Mouse (Mus musculus): Measurements from ENCODE around the gene Lsamp. TPM values are rescaled to one million over a fixed set of nuclear protein-coding genes. Genes with fewer than 3 reads are reported as not detected.

Lsamp gene
- total and polyA plus RNA-seq, 2 experiments = 0.07 to 0.37 TPM

DNA sequence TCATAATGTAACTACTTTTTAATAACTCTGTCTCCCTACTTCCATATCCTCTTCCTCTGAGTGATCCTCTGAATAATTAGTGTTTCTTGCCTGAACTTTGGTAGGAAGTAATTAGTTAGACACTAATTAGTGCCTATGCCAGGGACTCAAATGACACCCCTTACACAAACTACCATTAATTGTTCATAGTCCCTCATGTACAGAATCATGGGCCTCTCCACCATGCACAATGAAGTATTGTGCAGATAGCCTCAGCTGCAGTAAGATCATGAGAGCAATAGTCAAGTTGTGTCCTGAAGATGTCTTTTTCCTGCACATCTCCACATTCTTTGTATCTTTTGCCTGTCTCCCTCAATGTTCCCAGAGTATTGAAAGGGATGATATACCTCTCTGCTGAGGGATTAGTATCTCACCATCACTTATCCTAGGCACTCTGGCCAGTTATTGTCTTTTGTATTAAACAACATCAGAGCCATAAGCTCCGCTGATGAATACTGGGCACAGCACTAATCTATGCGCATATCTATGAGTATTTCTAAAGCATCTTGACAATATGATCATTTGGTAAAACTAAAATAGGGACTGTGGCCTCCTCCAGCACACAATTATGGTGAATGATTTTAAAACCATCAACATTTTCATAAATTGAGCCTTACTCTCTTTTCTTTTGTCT is 1292.0 kb downstream of the Lsamp start:
- Histone ChIP-seq H3K79me2 (ENCODE audit: control insufficient read depth, insufficient read depth, low read length) (no peaks in the 10 kb centered on the region), H3K27me3 (ENCODE audit: control insufficient read depth, insufficient read depth, low read length) (no peaks in the 10 kb centered on the region), H3K4me3 (ENCODE audit: insufficient read depth, low read depth, low read length) (no peak overlapping the region), H3K36me3 (ENCODE audit: control insufficient read depth, insufficient read depth, low read length) (no peaks in the 10 kb centered on the region), H3K4me1 (ENCODE audit: control insufficient read depth, insufficient read depth, low read length) (no peaks in the 10 kb centered on the region), H3K27ac (replicated peaks; ENCODE audit: insufficient read depth, low read depth, low read length) (no peak overlapping the region), H3K9ac (ENCODE audit: low read depth, low read length) (no peak overlapping the region)
- DNase-seq (ENCODE audit: extremely low read depth, low read depth, low spot score) = no peak
- WGBS = 92% methylated on average over 2 of the region's 2 CpGs
- TF ChIP-seq POLR2A (IDR thresholded peaks at IDR 0.05; ENCODE audit: extremely low read depth, insufficient read depth, low read length) (no peak), CTCF (IDR thresholded peaks at IDR 0.05; ENCODE audit: low read depth, low read length) (no peak)

DNA sequence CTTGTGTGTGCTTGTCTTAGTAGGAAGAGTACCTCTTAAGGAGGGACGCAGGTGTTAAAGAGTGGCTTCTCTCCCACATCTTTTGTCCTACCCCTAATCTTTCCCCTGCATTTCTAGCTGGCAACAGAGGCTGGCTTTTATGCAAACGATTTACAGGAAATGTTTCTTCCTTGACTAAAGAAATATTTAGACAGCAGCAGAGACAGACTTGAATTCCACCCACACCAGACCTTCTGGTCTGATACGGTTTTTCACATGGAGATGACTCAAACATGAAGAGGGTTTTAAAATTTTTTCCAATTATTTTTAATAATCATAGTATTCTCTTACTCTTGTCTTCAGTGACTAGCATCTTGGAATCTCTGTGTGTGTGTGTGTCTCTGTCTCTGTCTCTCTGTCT is 1333.8 kb downstream of the Lsamp start:
- Histone ChIP-seq H3K9ac (ENCODE audit: low read depth, low read length) (no peak overlapping the region), H3K36me3 (ENCODE audit: control insufficient read depth, insufficient read depth, low read length) (no peaks in the 10 kb centered on the region), H3K4me1 (ENCODE audit: control insufficient read depth, insufficient read depth, low read length) (no peaks in the 10 kb centered on the region), H3K27ac (replicated peaks; ENCODE audit: insufficient read depth, low read depth, low read length) (no peak overlapping the region), H3K4me3 (ENCODE audit: insufficient read depth, low read depth, low read length) (no peak overlapping the region), H3K27me3 (ENCODE audit: control insufficient read depth, insufficient read depth, low read length) (no peaks in the 10 kb centered on the region), H3K79me2 (ENCODE audit: control insufficient read depth, insufficient read depth, low read length) (no peaks in the 10 kb centered on the region)
- DNase-seq (ENCODE audit: extremely low read depth, low read depth, low spot score) = no peak
- TF ChIP-seq CTCF (IDR thresholded peaks at IDR 0.05; ENCODE audit: low read depth, low read length) (no peak), POLR2A (IDR thresholded peaks at IDR 0.05; ENCODE audit: extremely low read depth, insufficient read depth, low read length) (no peak)
- 67% methylated on average over 3 of the region's 3 CpGs for WGBS

DNA sequence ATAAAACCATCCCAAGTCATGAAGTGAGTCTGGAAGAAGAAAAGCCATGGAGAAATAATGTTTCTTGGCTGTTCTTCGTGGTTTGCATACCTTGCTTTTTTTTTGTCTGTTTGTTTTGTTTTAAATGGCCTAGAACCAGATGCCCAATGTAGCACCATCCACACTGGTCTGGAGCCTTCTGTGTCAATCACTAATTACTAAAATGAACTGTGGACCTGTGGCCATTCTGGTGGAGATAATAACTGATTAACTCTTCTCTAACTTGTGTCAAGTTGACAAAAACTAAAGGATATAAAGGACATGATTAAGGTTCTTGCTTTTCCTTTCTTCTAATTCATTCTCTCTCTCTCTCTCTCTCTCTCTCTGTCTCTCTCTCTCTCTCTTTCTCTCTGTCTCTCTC is 1359.3 kb downstream of the Lsamp start:
- no peaks in the 10 kb centered on the region for H3K36me3 ChIP-seq (ENCODE audit: control insufficient read depth, insufficient read depth, low read length)
- H3K4me3 ChIP-seq (ENCODE audit: insufficient read depth, low read depth, low read length) = no peak overlapping the region
- H3K79me2 ChIP-seq (ENCODE audit: control insufficient read depth, insufficient read depth, low read length) = no peaks in the 10 kb centered on the region
- H3K27me3 ChIP-seq (ENCODE audit: control insufficient read depth, insufficient read depth, low read length) = no peaks in the 10 kb centered on the region
- WGBS = 86% methylated on average over 1 of the region's 1 CpGs
- no peak for TF ChIP-seq CTCF (IDR thresholded peaks at IDR 0.05; ENCODE audit: low read depth, low read length)
- no peak for TF ChIP-seq POLR2A (IDR thresholded peaks at IDR 0.05; ENCODE audit: extremely low read depth, insufficient read depth, low read length)
- H3K9ac ChIP-seq (ENCODE audit: low read depth, low read length) = no peak overlapping the region
- H3K4me1 ChIP-seq (ENCODE audit: control insufficient read depth, insufficient read depth, low read length) = no peaks in the 10 kb centered on the region
- no peak overlapping the region for H3K27ac ChIP-seq (replicated peaks; ENCODE audit: insufficient read depth, low read depth, low read length)
- no peak for DNase-seq (ENCODE audit: extremely low read depth, low read depth, low spot score)

DNA sequence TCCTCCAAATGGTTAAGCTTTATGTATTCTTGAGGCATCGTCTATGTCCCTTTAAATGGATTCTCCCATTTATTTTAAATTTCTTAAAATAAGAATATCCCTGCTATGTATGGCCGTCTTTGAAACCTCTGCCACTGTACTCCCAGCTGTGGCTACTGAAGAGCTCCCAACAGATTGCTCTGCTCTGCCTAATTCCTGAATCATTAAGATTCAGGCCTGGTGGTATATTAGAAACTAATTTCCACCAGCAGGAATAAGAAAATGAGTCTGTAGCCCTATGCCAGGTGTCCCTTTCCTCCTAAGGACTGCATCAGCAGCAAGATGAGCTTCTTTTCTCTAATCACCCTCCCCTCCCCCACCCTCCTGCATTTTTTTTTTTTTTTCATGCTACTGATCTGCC is 1381.0 kb downstream of the Lsamp start:
- no peaks in the 10 kb centered on the region for H3K27me3 ChIP-seq (ENCODE audit: control insufficient read depth, insufficient read depth, low read length)
- no peaks in the 10 kb centered on the region for H3K36me3 ChIP-seq (ENCODE audit: control insufficient read depth, insufficient read depth, low read length)
- TF ChIP-seq CTCF (IDR thresholded peaks at IDR 0.05; ENCODE audit: low read depth, low read length) (no peak), POLR2A (IDR thresholded peaks at IDR 0.05; ENCODE audit: extremely low read depth, insufficient read depth, low read length) (no peak)
- H3K79me2 ChIP-seq (ENCODE audit: control insufficient read depth, insufficient read depth, low read length) = no peaks in the 10 kb centered on the region
- no peak for DNase-seq (ENCODE audit: extremely low read depth, low read depth, low spot score)
- H3K27ac ChIP-seq (replicated peaks; ENCODE audit: insufficient read depth, low read depth, low read length) = no peak overlapping the region
- WGBS = 80% methylated on average over 2 of the region's 2 CpGs
- no peak overlapping the region for H3K4me3 ChIP-seq (ENCODE audit: insufficient read depth, low read depth, low read length)
- H3K9ac ChIP-seq (ENCODE audit: low read depth, low read length) = no peak overlapping the region
- H3K4me1 ChIP-seq (ENCODE audit: control insufficient read depth, insufficient read depth, low read length) = no peaks in the 10 kb centered on the region

DNA sequence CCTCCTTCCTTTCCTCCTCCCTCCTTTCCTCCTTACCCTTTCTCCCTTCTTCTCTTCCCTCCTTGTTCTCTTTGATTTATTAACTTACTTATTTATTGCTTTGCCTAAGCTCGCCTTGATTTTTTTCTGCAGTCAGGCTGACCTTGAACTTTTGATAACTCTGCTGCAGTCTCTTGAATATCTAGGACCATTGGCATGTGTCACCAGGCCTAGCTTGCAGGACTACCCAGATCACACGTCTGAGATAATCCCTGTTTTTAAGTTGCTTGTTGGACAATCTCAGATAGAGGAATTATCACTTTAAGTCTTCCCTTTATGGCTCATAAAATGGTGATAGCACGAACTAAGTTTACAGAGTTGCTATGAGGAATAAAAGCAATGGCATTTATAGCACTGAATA is 1399.5 kb downstream of the Lsamp start:
- Histone ChIP-seq H3K27me3 (ENCODE audit: control insufficient read depth, insufficient read depth, low read length) (no peaks in the 10 kb centered on the region), H3K4me3 (ENCODE audit: insufficient read depth, low read depth, low read length) (no peak overlapping the region), H3K36me3 (ENCODE audit: control insufficient read depth, insufficient read depth, low read length) (no peaks in the 10 kb centered on the region), H3K27ac (replicated peaks; ENCODE audit: insufficient read depth, low read depth, low read length) (no peak overlapping the region), H3K79me2 (ENCODE audit: control insufficient read depth, insufficient read depth, low read length) (no peaks in the 10 kb centered on the region), H3K9ac (ENCODE audit: low read depth, low read length) (no peak overlapping the region), H3K4me1 (ENCODE audit: control insufficient read depth, insufficient read depth, low read length) (no peaks in the 10 kb centered on the region)
- TF ChIP-seq CTCF (IDR thresholded peaks at IDR 0.05; ENCODE audit: low read depth, low read length) (no peak), POLR2A (IDR thresholded peaks at IDR 0.05; ENCODE audit: extremely low read depth, insufficient read depth, low read length) (no peak)
- WGBS = 51% methylated on average over 3 of the region's 3 CpGs
- DNase-seq (ENCODE audit: extremely low read depth, low read depth, low spot score) = no peak

DNA sequence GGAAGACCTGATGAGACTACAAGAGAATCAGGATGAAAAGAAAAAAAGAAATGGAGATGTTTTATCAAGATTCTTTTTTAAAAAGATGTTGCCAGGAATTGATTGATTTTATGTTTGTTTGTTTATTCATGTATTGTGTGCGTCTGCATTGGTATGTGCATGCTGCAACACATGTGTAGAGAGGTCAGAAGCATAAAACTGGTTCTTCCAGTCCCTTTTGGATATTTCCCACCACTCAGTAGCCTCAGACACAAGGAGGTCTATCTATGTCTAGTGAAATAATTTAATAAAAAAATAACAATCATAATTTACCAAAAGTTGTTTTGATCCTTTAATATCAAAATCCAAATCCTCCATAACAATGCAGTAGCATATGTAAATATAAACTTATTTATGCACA is 1400.1 kb downstream of the Lsamp start:
- H3K4me1 ChIP-seq (ENCODE audit: control insufficient read depth, insufficient read depth, low read length) = no peaks in the 10 kb centered on the region
- WGBS = 56% methylated on average over 1 of the region's 1 CpGs
- no peak overlapping the region for H3K27ac ChIP-seq (replicated peaks; ENCODE audit: insufficient read depth, low read depth, low read length)
- H3K27me3 ChIP-seq (ENCODE audit: control insufficient read depth, insufficient read depth, low read length) = no peaks in the 10 kb centered on the region
- no peak for TF ChIP-seq POLR2A (IDR thresholded peaks at IDR 0.05; ENCODE audit: extremely low read depth, insufficient read depth, low read length)
- no peak for TF ChIP-seq CTCF (IDR thresholded peaks at IDR 0.05; ENCODE audit: low read depth, low read length)
- H3K4me3 ChIP-seq (ENCODE audit: insufficient read depth, low read depth, low read length) = no peak overlapping the region
- no peak for DNase-seq (ENCODE audit: extremely low read depth, low read depth, low spot score)
- H3K79me2 ChIP-seq (ENCODE audit: control insufficient read depth, insufficient read depth, low read length) = no peaks in the 10 kb centered on the region
- no peaks in the 10 kb centered on the region for H3K36me3 ChIP-seq (ENCODE audit: control insufficient read depth, insufficient read depth, low read length)
- no peak overlapping the region for H3K9ac ChIP-seq (ENCODE audit: low read depth, low read length)
